Mouse (Mus musculus): ENCODE results near the gene Tktl1. TPM values are rescaled to one million over a fixed set of nuclear protein-coding genes. Genes with fewer than 3 reads are reported as not detected.
"Not testable (repeated sequence)": the region's sequence is repeated elsewhere in the genome, so short reads cannot be mapped to it uniquely, and the experiment has no call there.

The Tktl1 gene
- 0.14 TPM in 1 of 2 replicates, not detected in the other for polyA plus RNA-seq (2015; fragmentation: Nextera tagmentation; extraction: Ambion mirVana)

GRCm38 (mm10) chrX:74176959-74177358 lies at the start of gene Tktl1:
Gene Tktl1, plus strand, starts transcription at chrX:74177259.
- no peak for ATAC-seq
- no peaks in the 10 kb centered on the region for H3K36me3 ChIP-seq (ENCODE audit: control insufficient read depth, insufficient read depth, low read length)
- no peak within 1 kb of the TSS for H3K4me2 ChIP-seq (ENCODE audit: low read length)
- no peak within 1 kb of the TSS for H3K4me3 ChIP-seq (ENCODE audit: low read length)
- no peaks in the 10 kb centered on the region for H3K27me3 ChIP-seq (replicated peaks; ENCODE audit: control insufficient read depth, insufficient read depth, low read length)
- 90% methylated on average over 17 of the region's 17 CpGs for WGBS
- no peaks in the 10 kb centered on the region for H3K4me1 ChIP-seq (ENCODE audit: control insufficient read depth, insufficient read depth, low read depth, low read length)
- no peak within 1 kb of the TSS for H3K27ac ChIP-seq (ENCODE audit: low read depth, low read length)
- H3K9ac ChIP-seq (ENCODE audit: low read depth, low read length): no peak within 1 kb of the TSS
- H3K9me3 ChIP-seq (ENCODE audit: control insufficient read depth, low read length): no peaks in the 10 kb centered on the region

- not testable (repeated sequence) for H3K9me3 ChIP-seq (ENCODE audit: control insufficient read depth, low read length); H3K4me2 ChIP-seq (ENCODE audit: low read length); H3K9ac ChIP-seq (ENCODE audit: low read depth, low read length); H3K27ac ChIP-seq (ENCODE audit: low read depth, low read length); ATAC-seq; H3K4me1 ChIP-seq (ENCODE audit: control insufficient read depth, insufficient read depth, low read depth, low read length); H3K4me3 ChIP-seq (ENCODE audit: low read length); H3K36me3 ChIP-seq (ENCODE audit: control insufficient read depth, insufficient read depth, low read length); H3K27me3 ChIP-seq (replicated peaks; ENCODE audit: control insufficient read depth, insufficient read depth, low read length)
- 17% methylated on average over 1 of the region's 1 CpGs for WGBS
Observed at GRCm38 (mm10) chrX:74135263-74135662, 41.8 kb upstream of the Tktl1 start, which contains the start of gene Mecp2. Gene Mecp2, minus strand, starts transcription at chrX:74135363.

GRCm38 (mm10) chrX:74167738-74168137 lies 9.3 kb upstream of the Tktl1 start, which contains the start of gene Tex28:
Gene Tex28, minus strand, starts transcription at chrX:74167838.
- Histone ChIP-seq H3K27ac (ENCODE audit: low read depth, low read length) (no peak within 1 kb of the TSS), H3K9me3 (ENCODE audit: control insufficient read depth, low read length) (no peaks in the 10 kb centered on the region), H3K36me3 (ENCODE audit: control insufficient read depth, insufficient read depth, low read length) (no peaks in the 10 kb centered on the region), H3K27me3 (replicated peaks; ENCODE audit: control insufficient read depth, insufficient read depth, low read length) (no peaks in the 10 kb centered on the region), H3K4me3 (ENCODE audit: low read length) (no peak within 1 kb of the TSS), H3K4me2 (ENCODE audit: low read length) (no peak within 1 kb of the TSS), H3K9ac (ENCODE audit: low read depth, low read length) (no peak within 1 kb of the TSS), H3K4me1 (ENCODE audit: control insufficient read depth, insufficient read depth, low read depth, low read length) (no peaks in the 10 kb centered on the region)
- WGBS: 94% methylated on average over 1 of the region's 1 CpGs
- no peak for ATAC-seq

- ATAC-seq: no peak
- H3K27ac ChIP-seq (ENCODE audit: low read depth, low read length): no peak overlapping the region
- no peak overlapping the region for H3K4me2 ChIP-seq (ENCODE audit: low read length)
- H3K9ac ChIP-seq (ENCODE audit: low read depth, low read length): no peak overlapping the region
- no peak overlapping the region for H3K4me3 ChIP-seq (ENCODE audit: low read length)
- H3K36me3 ChIP-seq (ENCODE audit: control insufficient read depth, insufficient read depth, low read length): no peaks in the 10 kb centered on the region
- no peaks in the 10 kb centered on the region for H3K4me1 ChIP-seq (ENCODE audit: control insufficient read depth, insufficient read depth, low read depth, low read length)
- no peaks in the 10 kb centered on the region for H3K27me3 ChIP-seq (replicated peaks; ENCODE audit: control insufficient read depth, insufficient read depth, low read length)
- 87% methylated on average over 2 of the region's 2 CpGs for WGBS
- no peaks in the 10 kb centered on the region for H3K9me3 ChIP-seq (ENCODE audit: control insufficient read depth, low read length)
Observed at GRCm38 (mm10) chrX:74203556-74203955, 26.5 kb downstream of the Tktl1 start.

DNA sequence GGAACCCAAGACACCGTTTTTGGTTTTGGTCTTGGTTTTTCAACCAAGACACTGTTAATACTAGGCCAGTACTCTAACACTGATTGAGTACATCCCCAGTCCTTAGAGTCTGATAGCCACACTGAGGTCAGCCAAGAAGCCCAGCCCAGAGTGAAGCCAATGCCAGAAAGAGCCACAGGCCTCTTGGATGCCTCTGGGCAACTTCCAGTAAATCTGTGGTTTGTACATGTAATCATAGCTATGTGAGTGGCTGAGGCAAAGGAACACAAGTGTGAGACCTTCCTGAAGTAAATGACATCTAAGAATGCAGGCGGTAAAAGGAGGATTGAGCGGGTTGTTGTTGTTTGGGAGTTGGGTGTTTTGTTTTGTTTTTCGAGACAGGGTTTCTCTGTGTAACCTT lies 41.4 kb downstream of the Tktl1 start:
- H3K4me1 ChIP-seq (ENCODE audit: control insufficient read depth, insufficient read depth, low read depth, low read length): no peaks in the 10 kb centered on the region
- WGBS: 88% methylated on average over 4 of the region's 4 CpGs
- H3K4me2 ChIP-seq (ENCODE audit: low read length): no peak overlapping the region
- H3K27ac ChIP-seq (ENCODE audit: low read depth, low read length): no peak overlapping the region
- H3K9ac ChIP-seq (ENCODE audit: low read depth, low read length): no peak overlapping the region
- no peak for ATAC-seq
- H3K36me3 ChIP-seq (ENCODE audit: control insufficient read depth, insufficient read depth, low read length): peaks cover 2% of the 10 kb centered on the region; the same call in 1 of the 2 replicates
- H3K4me3 ChIP-seq (ENCODE audit: low read length): no peak overlapping the region
- no peaks in the 10 kb centered on the region for H3K9me3 ChIP-seq (ENCODE audit: control insufficient read depth, low read length)
- H3K27me3 ChIP-seq (replicated peaks; ENCODE audit: control insufficient read depth, insufficient read depth, low read length): no peaks in the 10 kb centered on the region

- Histone ChIP-seq H3K4me1 (ENCODE audit: control insufficient read depth, insufficient read depth, low read depth, low read length) (no peaks in the 10 kb centered on the region), H3K9ac (ENCODE audit: low read depth, low read length) (no peak overlapping the region), H3K4me2 (ENCODE audit: low read length) (no peak overlapping the region), H3K4me3 (ENCODE audit: low read length) (no peak overlapping the region), H3K36me3 (ENCODE audit: control insufficient read depth, insufficient read depth, low read length) (peaks cover 3% of the 10 kb centered on the region), H3K27ac (ENCODE audit: low read depth, low read length) (no peak overlapping the region), H3K9me3 (ENCODE audit: control insufficient read depth, low read length) (no peaks in the 10 kb centered on the region), H3K27me3 (replicated peaks; ENCODE audit: control insufficient read depth, insufficient read depth, low read length) (no peaks in the 10 kb centered on the region)
- 58% methylated on average over 13 of the region's 13 CpGs for WGBS
- ATAC-seq: no peak
Observed at GRCm38 (mm10) chrX:74219449-74219848, 42.4 kb downstream of the Tktl1 start.

- 53% methylated on average over 1 of the region's 1 CpGs for WGBS
- H3K4me2 ChIP-seq (ENCODE audit: low read length); H3K9me3 ChIP-seq (ENCODE audit: control insufficient read depth, low read length); H3K36me3 ChIP-seq (ENCODE audit: control insufficient read depth, insufficient read depth, low read length); H3K4me1 ChIP-seq (ENCODE audit: control insufficient read depth, insufficient read depth, low read depth, low read length); H3K27ac ChIP-seq (ENCODE audit: low read depth, low read length); H3K9ac ChIP-seq (ENCODE audit: low read depth, low read length); H3K27me3 ChIP-seq (replicated peaks; ENCODE audit: control insufficient read depth, insufficient read depth, low read length); ATAC-seq; H3K4me3 ChIP-seq (ENCODE audit: low read length): not testable (repeated sequence)
Observed at GRCm38 (mm10) chrX:74220099-74220498, 43.0 kb downstream of the Tktl1 start.

GRCm38 (mm10) chrX:74230038-74230437 lies 53.0 kb downstream of the Tktl1 start:
- Histone ChIP-seq H3K27ac (ENCODE audit: low read depth, low read length) (no peak overlapping the region), H3K27me3 (replicated peaks; ENCODE audit: control insufficient read depth, insufficient read depth, low read length) (no peaks in the 10 kb centered on the region), H3K9me3 (ENCODE audit: control insufficient read depth, low read length) (no peaks in the 10 kb centered on the region), H3K36me3 (ENCODE audit: control insufficient read depth, insufficient read depth, low read length) (peaks cover 50% of the 10 kb centered on the region), H3K4me2 (ENCODE audit: low read length) (no peak overlapping the region), H3K9ac (ENCODE audit: low read depth, low read length) (no peak overlapping the region), H3K4me3 (ENCODE audit: low read length) (no peak overlapping the region), H3K4me1 (ENCODE audit: control insufficient read depth, insufficient read depth, low read depth, low read length) (no peaks in the 10 kb centered on the region)
- WGBS: 73% methylated on average over 1 of the region's 1 CpGs
- no peak for ATAC-seq

DNA sequence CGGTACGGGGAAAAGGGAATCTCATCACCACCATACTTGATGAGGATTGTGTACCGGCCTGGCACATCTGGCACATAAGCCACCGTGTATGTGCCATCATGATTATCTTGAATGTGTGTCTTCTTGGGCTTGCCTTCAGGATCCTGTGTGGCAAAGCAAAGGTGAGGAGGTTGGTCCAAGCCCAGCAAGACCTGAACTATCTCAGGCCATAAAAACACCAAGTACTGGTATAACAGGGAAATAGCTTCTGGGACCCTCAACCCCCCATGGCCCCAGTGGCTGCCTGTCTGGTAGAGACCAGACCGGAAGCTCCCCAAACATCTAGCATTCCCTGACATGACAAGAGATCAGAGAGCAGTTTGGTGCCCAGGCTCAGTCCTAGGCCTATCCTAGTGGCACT lies 56.1 kb downstream of the Tktl1 start:
- Histone ChIP-seq H3K9me3 (ENCODE audit: control insufficient read depth, low read length) (no peaks in the 10 kb centered on the region), H3K4me2 (ENCODE audit: low read length) (no peak overlapping the region), H3K9ac (ENCODE audit: low read depth, low read length) (no peak overlapping the region), H3K27me3 (replicated peaks; ENCODE audit: control insufficient read depth, insufficient read depth, low read length) (no peaks in the 10 kb centered on the region), H3K27ac (ENCODE audit: low read depth, low read length) (no peak overlapping the region), H3K4me1 (ENCODE audit: control insufficient read depth, insufficient read depth, low read depth, low read length) (no peaks in the 10 kb centered on the region), H3K4me3 (ENCODE audit: low read length) (no peak overlapping the region), H3K36me3 (ENCODE audit: control insufficient read depth, insufficient read depth, low read length) (peaks cover 45% of the 10 kb centered on the region)
- WGBS: 93% methylated on average over 5 of the region's 5 CpGs
- ATAC-seq: no peak

DNA sequence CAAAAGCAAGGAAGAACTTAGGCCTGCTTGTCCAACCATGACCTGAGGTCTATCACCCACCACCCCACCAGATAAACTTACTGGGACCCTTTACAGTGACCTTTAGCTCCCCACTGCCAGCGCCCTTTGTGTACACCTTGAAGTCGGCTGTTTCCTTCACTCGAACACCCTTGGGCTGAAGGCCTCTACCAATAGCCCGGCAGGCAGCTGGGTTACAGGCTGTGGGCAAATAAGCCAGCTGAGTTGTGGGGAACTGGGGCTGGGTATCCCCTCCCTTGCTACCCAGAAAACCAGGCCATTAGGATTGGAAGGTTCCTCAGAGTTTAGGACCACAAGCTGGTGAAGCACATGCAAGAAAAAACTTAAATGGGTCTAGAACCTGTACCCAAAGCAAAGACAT lies 63.3 kb downstream of the Tktl1 start:
- no peak for ATAC-seq
- Histone ChIP-seq H3K36me3 (ENCODE audit: control insufficient read depth, insufficient read depth, low read length) (peaks cover 37% of the 10 kb centered on the region), H3K4me3 (ENCODE audit: low read length) (no peak overlapping the region), H3K9ac (ENCODE audit: low read depth, low read length) (no peak overlapping the region), H3K4me1 (ENCODE audit: control insufficient read depth, insufficient read depth, low read depth, low read length) (peaks cover 11% of the 10 kb centered on the region), H3K27ac (ENCODE audit: low read depth, low read length) (no peak overlapping the region), H3K27me3 (replicated peaks; ENCODE audit: control insufficient read depth, insufficient read depth, low read length) (no peaks in the 10 kb centered on the region), H3K4me2 (ENCODE audit: low read length) (no peak overlapping the region), H3K9me3 (ENCODE audit: control insufficient read depth, low read length) (no peaks in the 10 kb centered on the region)
- 92% methylated on average over 4 of the region's 4 CpGs for WGBS
